Mouse (Mus musculus) forebrain, postnatal 0 days (tissue): ENCODE results near the gene Gpatch8. TPM values are rescaled to one million over a fixed set of nuclear protein-coding genes. Genes with fewer than 3 reads are reported as not detected.

Experiments
- ATAC-seq: fragments of 200-750 bp; cut with Nextera tagmentation; 2 replicates; pipeline ENCODE4 v1.8.0; 2017; ENCODE audit warnings: mild to moderate bottlenecking, moderate library complexity
- DNase-seq: peaks from one replicate; pipeline ENCODE4 v3.0.0-alpha.2; 2015
- H3K27ac ChIP-seq: fragments of 300-500 bp; sonication (generic); 2 replicates; pipeline ENCODE4 v1.5.1; 2014; ENCODE audit warnings: low read depth, mild to moderate bottlenecking, antibody characterized with exemption, low read length, moderate library complexity, mixed read lengths
- H3K27me3 ChIP-seq: fragments of 300-500 bp; sonication (generic); 2 replicates; pipeline ENCODE4 v1.6.1; 2014; ENCODE audit warnings: mild to moderate bottlenecking, low read length, mixed read lengths; ENCODE audit not compliant: insufficient read depth
- H3K36me3 ChIP-seq: fragments of 300-500 bp; sonication (generic); 2 replicates; pipeline ENCODE4 v1.6.1; 2014; ENCODE audit warnings: mild to moderate bottlenecking, moderate library complexity; ENCODE audit not compliant: insufficient read depth
- H3K4me1 ChIP-seq: fragments of 300-500 bp; sonication (generic); 2 replicates; pipeline ENCODE4 v1.6.1; 2014; ENCODE audit warnings: antibody characterized with exemption; ENCODE audit not compliant: insufficient read depth
- H3K4me2 ChIP-seq: fragments of 300-500 bp; sonication (generic); 2 replicates; pipeline ENCODE4 v1.6.1; 2014; ENCODE audit warnings: low read depth, mild to moderate bottlenecking, moderate library complexity
- H3K4me3 ChIP-seq: fragments of 300-500 bp; sonication (generic); 2 replicates; pipeline ENCODE4 v1.5.1; 2014; ENCODE audit warnings: low read depth, low read length, mixed read lengths
- H3K9ac ChIP-seq: fragments of 300-500 bp; sonication (generic); 2 replicates; pipeline ENCODE4 v1.6.1; 2014; ENCODE audit warnings: mild to moderate bottlenecking
- H3K9me3 ChIP-seq: fragments of 300-500 bp; sonication (generic); 2 replicates; pipeline ENCODE4 v1.6.1; 2016; ENCODE audit warnings: low read length
- CTCF ChIP-seq: sonication (generic); IDR thresholded peaks from 2 replicates; pipeline ENCODE4 v1.5.1; 2016; ENCODE audit warnings: antibody characterized with exemption, control low read depth, low read depth
- WGBS: fragments of 180-500 bp; shearing (Covaris S2); extraction: QIAGEN DNeasy Blood & Tissue Kit; methylation state at CpG from one replicate; pipeline ENCODE4 v1.1.7; 2014; 5-methylcytosine and 5-hydroxymethylcytosine counted together
- polyA plus RNA-seq: library from polyadenylated mRNA; unstranded; fragments of >200 nt; fragmentation: Nextera tagmentation; extraction: Ambion mirVana; gene quantifications from 2 replicates; pipeline ENCODE4 v1.2.1, GENCODE M21; 2015
- total RNA-seq: library from RNA; depleted of rRNA; stranded (reverse); fragments of >200 nt; gene quantifications from 2 replicates; pipeline ENCODE4 v1.2.3, GENCODE M21; 2014; rRNA removed

Gene Gpatch8
- total RNA-seq (29.5 and 31.1 TPM in 2 replicates), polyA plus RNA-seq (25.2 and 45.5 TPM in 2 replicates)

GRCm38 (mm10) chr11:102556031-102556715 lies at the start of gene Gpatch8:
TSS of gene Gpatch8 (minus strand) at chr11:102556392.
- H3K4me1 ChIP-seq = peaks cover 12% of the 10 kb centered on the region; the same call in 1 of the 2 replicates
- WGBS = 2% methylated on average over 51 of the region's 55 CpGs
- H3K27me3 ChIP-seq = no peaks in the 10 kb centered on the region
- no peaks in the 10 kb centered on the region for H3K36me3 ChIP-seq
- TF ChIP-seq CTCF = no peak
- H3K9me3 ChIP-seq = no peaks in the 10 kb centered on the region
- DNase-seq (peak; percentile 99), ATAC-seq (peak; percentile 98)
- peak within 1 kb of the TSS; percentile 100 for H3K4me3 ChIP-seq
- H3K27ac ChIP-seq = peak within 1 kb of the TSS; percentile 98
- H3K4me2 ChIP-seq = peak within 1 kb of the TSS; percentile 49
- H3K9ac ChIP-seq = peak within 1 kb of the TSS; percentile 94

GRCm38 (mm10) chr11:102604777-102605552 lies 48.8 kb upstream of the Gpatch8 start:
- DNase-seq (peak; percentile 73), ATAC-seq (peak; percentile 36)
- peak overlapping the region; percentile 57 for H3K9ac ChIP-seq
- peak overlapping the region; percentile 79 for H3K4me3 ChIP-seq
- no peaks in the 10 kb centered on the region for H3K9me3 ChIP-seq
- H3K36me3 ChIP-seq = no peaks in the 10 kb centered on the region
- H3K27ac ChIP-seq = peak overlapping the region; percentile 83
- H3K4me1 ChIP-seq = no peaks in the 10 kb centered on the region
- TF ChIP-seq CTCF = peak; percentile 58
- H3K27me3 ChIP-seq = no peaks in the 10 kb centered on the region
- peak overlapping the region; percentile 81 for H3K4me2 ChIP-seq
- WGBS = under 1% methylated on average over 71 of the region's 74 CpGs

GRCm38 (mm10) chr11:102604010-102604584 lies 47.9 kb upstream of the Gpatch8 start, which contains the start of gene Fzd2:
TSS of gene Fzd2 (plus strand) at chr11:102604396.
- DNase-seq = peak; percentile 96
- Histone ChIP-seq H3K4me3 (peak within 1 kb of the TSS; percentile 79), H3K27ac (peak within 1 kb of the TSS; percentile 83), H3K4me1 (no peaks in the 10 kb centered on the region), H3K4me2 (peak within 1 kb of the TSS; percentile 81), H3K36me3 (no peaks in the 10 kb centered on the region), H3K27me3 (no peaks in the 10 kb centered on the region), H3K9me3 (no peaks in the 10 kb centered on the region), H3K9ac (peak within 1 kb of the TSS; percentile 57)
- no peak for TF ChIP-seq CTCF
- peak; percentile 96 for ATAC-seq
- WGBS = under 1% methylated on average over 24 of the region's 31 CpGs

GRCm38 (mm10) chr11:102603496-102603850 lies 47.3 kb upstream of the Gpatch8 start:
- peak overlapping the region; percentile 46 for H3K9ac ChIP-seq
- H3K4me1 ChIP-seq = no peaks in the 10 kb centered on the region
- peak overlapping the region; percentile 70 for H3K27ac ChIP-seq
- WGBS = 2% methylated on average over 10 of the region's 10 CpGs
- H3K9me3 ChIP-seq = no peaks in the 10 kb centered on the region
- TF ChIP-seq CTCF = no peak
- H3K4me2 ChIP-seq = peak overlapping the region; percentile 81
- no peaks in the 10 kb centered on the region for H3K36me3 ChIP-seq
- ATAC-seq (peak; percentile 57), DNase-seq (peak; percentile 71)
- H3K27me3 ChIP-seq = no peaks in the 10 kb centered on the region
- peak overlapping the region; percentile 79 for H3K4me3 ChIP-seq

GRCm38 (mm10) chr11:102602816-102603495 lies 46.8 kb upstream of the Gpatch8 start:
- WGBS = 3% methylated on average over 13 of the region's 13 CpGs
- DNase-seq (no peak), ATAC-seq (no peak)
- Histone ChIP-seq H3K27ac (peak overlapping the region; percentile 70), H3K9ac (peak overlapping the region; percentile 46; the same call in 1 of the 2 replicates), H3K4me1 (no peaks in the 10 kb centered on the region), H3K9me3 (no peaks in the 10 kb centered on the region), H3K4me3 (peak overlapping the region; percentile 79), H3K27me3 (no peaks in the 10 kb centered on the region), H3K4me2 (peak overlapping the region; percentile 81), H3K36me3 (no peaks in the 10 kb centered on the region)
- no peak for TF ChIP-seq CTCF

- Histone ChIP-seq H3K4me1 (no peaks in the 10 kb centered on the region), H3K9me3 (no peaks in the 10 kb centered on the region), H3K4me3 (no peak overlapping the region), H3K27me3 (no peaks in the 10 kb centered on the region), H3K27ac (no peak overlapping the region), H3K9ac (no peak overlapping the region), H3K4me2 (no peak overlapping the region), H3K36me3 (no peaks in the 10 kb centered on the region)
- WGBS = 92% methylated on average over 3 of the region's 3 CpGs
- ATAC-seq = no peak
- TF ChIP-seq CTCF = peak; percentile 19; the same call in 1 of the 2 replicates
- DNase-seq = no peak
Observed at GRCm38 (mm10) chr11:102599912-102600311, 43.7 kb upstream of the Gpatch8 start.
